Mouse (Mus musculus) small intestine, adult 2 months (tissue): ENCODE results near the gene Txnrd2. TPM values are rescaled to one million over a fixed set of nuclear protein-coding genes. Genes with fewer than 3 reads are reported as not detected.

ENCODE experiments used
- H3K27ac ChIP-seq: fragments of 200-500 bp; 2 replicates; pipeline ENCODE4 v1.5.1; 2012; ENCODE audit warnings: low read depth, low read length, control low read depth, inconsistent platforms; ENCODE audit not compliant: insufficient read depth
- H3K27me3 ChIP-seq: fragments of 200-500 bp; 2 replicates; pipeline ENCODE4 v1.6.1; 2012; ENCODE audit warnings: mild to moderate bottlenecking, moderate library complexity, low read length, inconsistent platforms; ENCODE audit not compliant: control insufficient read depth, insufficient read depth
- H3K36me3 ChIP-seq: fragments of 200-500 bp; 2 replicates; pipeline ENCODE4 v1.6.1; 2012; ENCODE audit warnings: mild to moderate bottlenecking, low read length, control low read depth, inconsistent platforms; ENCODE audit not compliant: control insufficient read depth, insufficient read depth
- H3K4me1 ChIP-seq: fragments of 200-500 bp; 2 replicates; pipeline ENCODE4 v1.6.1; 2012; ENCODE audit warnings: low read length, inconsistent platforms, mixed read lengths; ENCODE audit not compliant: control insufficient read depth, insufficient read depth, insufficient read length
- H3K4me3 ChIP-seq: fragments of 200-500 bp; 2 replicates; pipeline ENCODE4 v1.5.1; 2012; ENCODE audit warnings: low read depth, mild to moderate bottlenecking, control low read depth, inconsistent platforms, low read length, moderate library complexity
- CTCF ChIP-seq: fragments of 200-500 bp; IDR thresholded peaks from 2 replicates; pipeline ENCODE4 v1.5.1; 2012; ENCODE audit warnings: low read depth, mild to moderate bottlenecking, control low read depth, inconsistent platforms, low read length, moderate library complexity, mixed read lengths; ENCODE audit not compliant: insufficient replicate concordance, insufficient read length; ENCODE audit errors: extremely low read depth
- POLR2A ChIP-seq: fragments of 200-500 bp; IDR thresholded peaks from 2 replicates; pipeline ENCODE4 v1.6.1; 2012; ENCODE audit warnings: low read depth, mild to moderate bottlenecking, control low read depth, inconsistent platforms, low read length, moderate library complexity
- WGBS: fragments of 180-500 bp; shearing (Covaris S2); methylation state at CpG from one replicate; pipeline ENCODE4 v1.1.7; 2018; 5-methylcytosine and 5-hydroxymethylcytosine counted together
- polyA plus RNA-seq: library from polyadenylated mRNA; depleted of rRNA; stranded (reverse); fragments of >200 nt; gene quantifications from 2 replicates; pipeline ENCODE4 v1.2.3, GENCODE M21; 2012; rRNA removed

Gene Txnrd2
- polyA plus RNA-seq, 1 experiment, result 19.5 TPM

DNA sequence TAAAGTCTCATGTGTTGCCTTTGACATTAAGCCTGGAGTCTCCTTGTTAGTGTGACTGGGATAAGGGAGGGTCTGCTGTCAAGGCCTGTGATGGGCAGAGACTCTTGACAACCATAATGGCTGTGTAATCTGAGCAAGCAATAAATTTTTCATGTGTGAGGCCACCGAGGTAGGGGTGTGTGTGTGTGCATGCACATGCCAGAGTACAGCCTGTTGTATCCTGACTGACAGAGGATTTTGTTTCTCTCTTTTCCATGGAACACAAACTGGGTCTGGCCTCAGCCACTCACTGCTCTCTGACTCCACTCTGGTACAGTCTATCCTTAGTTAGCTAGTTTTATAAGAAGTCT, 81.0 kb downstream of the Txnrd2 start:
- no peak for TF ChIP-seq POLR2A
- TF ChIP-seq CTCF, result no peak
- Histone ChIP-seq H3K4me1 (peaks cover 22% of the 10 kb centered on the region), H3K27me3 (no peaks in the 10 kb centered on the region), H3K27ac (no peak overlapping the region), H3K36me3 (no peaks in the 10 kb centered on the region), H3K4me3 (no peak overlapping the region)
- WGBS, result 24% methylated on average over 1 of the region's 1 CpGs

- WGBS, result 87% methylated on average over 5 of the region's 5 CpGs
These were observed 85.6 kb downstream of the Txnrd2 start for GRCm38 (mm10) chr16:18511741-18512140.

DNA sequence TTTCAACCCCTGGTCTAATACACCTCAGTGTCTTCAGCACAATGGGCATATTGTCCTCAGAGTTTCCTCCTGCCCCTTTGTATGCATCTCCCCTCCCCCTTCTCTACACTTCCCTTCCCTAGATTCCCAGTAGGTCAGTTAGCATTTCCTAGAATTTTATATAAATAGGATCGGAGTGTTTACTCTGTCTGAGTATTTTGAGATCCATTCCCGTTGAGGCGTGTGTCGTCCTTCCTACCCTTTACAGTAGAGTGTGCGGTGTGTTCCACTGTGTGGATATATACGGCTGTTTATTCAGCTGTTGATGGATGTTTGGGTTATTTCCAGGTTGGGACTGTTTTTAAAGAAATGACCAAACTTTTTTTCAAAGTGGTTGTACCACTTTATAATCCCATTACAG, 87.3 kb downstream of the Txnrd2 start:
- no peak for TF ChIP-seq CTCF
- no peak for TF ChIP-seq POLR2A
- no peaks in the 10 kb centered on the region for H3K36me3 ChIP-seq
- H3K27ac ChIP-seq, result no peak overlapping the region
- H3K27me3 ChIP-seq, result no peaks in the 10 kb centered on the region
- peaks cover 11% of the 10 kb centered on the region for H3K4me1 ChIP-seq
- no peak overlapping the region for H3K4me3 ChIP-seq
- WGBS, result 37% methylated on average over 6 of the region's 6 CpGs

More at GRCm38 (mm10) chr16:18511741-18512140, 85.6 kb downstream of the Txnrd2 start:
- TF ChIP-seq CTCF, result no peak
- TF ChIP-seq POLR2A, result no peak
- Histone ChIP-seq H3K27me3 (no peaks in the 10 kb centered on the region), H3K27ac (no peak overlapping the region), H3K4me1 (peaks cover 17% of the 10 kb centered on the region), H3K36me3 (no peaks in the 10 kb centered on the region), H3K4me3 (no peak overlapping the region)

DNA sequence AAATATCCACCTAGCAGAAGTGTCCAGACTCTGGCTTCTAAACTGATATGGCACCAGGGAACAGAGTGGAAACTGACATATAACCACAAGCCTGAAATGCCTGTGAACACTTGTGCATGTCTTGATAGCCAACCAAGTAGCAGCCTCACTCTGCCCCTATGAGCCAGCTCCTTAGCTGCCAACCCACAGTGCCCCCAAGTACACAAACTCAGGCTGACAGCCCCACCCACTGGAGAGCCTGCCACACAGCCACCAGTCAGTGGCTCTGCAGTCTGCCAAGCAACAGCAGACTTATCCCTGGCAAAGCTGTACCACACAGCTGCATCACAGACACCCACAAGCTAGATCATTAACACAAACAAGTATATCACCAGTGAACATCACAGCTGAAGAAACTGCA, 91.9 kb downstream of the Txnrd2 start:
- Histone ChIP-seq H3K4me1 (no peaks in the 10 kb centered on the region), H3K4me3 (no peak overlapping the region), H3K27me3 (no peaks in the 10 kb centered on the region), H3K36me3 (no peaks in the 10 kb centered on the region), H3K27ac (no peak overlapping the region)
- no peak for TF ChIP-seq POLR2A
- TF ChIP-seq CTCF, result peak; percentile 25; the same call in 1 of the 2 replicates

GRCm38 (mm10) chr16:18523563-18524245, 97.5 kb downstream of the Txnrd2 start:
- Histone ChIP-seq H3K27me3 (no peaks in the 10 kb centered on the region), H3K4me3 (no peak overlapping the region), H3K4me1 (no peaks in the 10 kb centered on the region), H3K27ac (no peak overlapping the region), H3K36me3 (no peaks in the 10 kb centered on the region)
- TF ChIP-seq POLR2A, result no peak
- TF ChIP-seq CTCF, result no peak
- WGBS, result 64% methylated on average over 8 of the region's 8 CpGs

GRCm38 (mm10) chr16:18528656-18529055, 102.5 kb downstream of the Txnrd2 start:
- TF ChIP-seq CTCF (no peak), POLR2A (no peak)
- no peaks in the 10 kb centered on the region for H3K4me1 ChIP-seq
- no peaks in the 10 kb centered on the region for H3K27me3 ChIP-seq
- H3K27ac ChIP-seq, result no peak overlapping the region
- no peak overlapping the region for H3K4me3 ChIP-seq
- no peaks in the 10 kb centered on the region for H3K36me3 ChIP-seq
- 90% methylated on average over 5 of the region's 5 CpGs for WGBS

Other genes with a start within 250 kb of the Txnrd2 start
- gene Ccdc188, start 208.5 kb upstream of the Txnrd2 start, polyA plus RNA-seq, result not detected in 2 replicates
- 21.3 and 27.8 TPM in 2 replicates for gene Zdhhc8, start 191.2 kb upstream of the Txnrd2 start, polyA plus RNA-seq
- gene Trmt2a, start 177.7 kb upstream of the Txnrd2 start, polyA plus RNA-seq, result 24.0 and 29.7 TPM in 2 replicates
- gene Ranbp1, start 177.7 kb upstream of the Txnrd2 start, polyA plus RNA-seq, result 17.7 and 47.7 TPM in 2 replicates
- not detected in 2 replicates for gene Gm49776, start 168.1 kb upstream of the Txnrd2 start, polyA plus RNA-seq
- gene Dgcr8, start 137.1 kb upstream of the Txnrd2 start, polyA plus RNA-seq, result 6.3 and 14.5 TPM in 2 replicates
- 32.2 and 78.0 TPM in 2 replicates for gene Tango2, start 78.3 kb upstream of the Txnrd2 start, polyA plus RNA-seq
- gene Arvcf, start 78.2 kb upstream of the Txnrd2 start, polyA plus RNA-seq, result 10.7 and 17.1 TPM in 2 replicates
- gene Comt, start 468 bp downstream of the Txnrd2 start, polyA plus RNA-seq, result 127 and 214 TPM in 2 replicates
- gene Gnb1l, start 72.3 kb downstream of the Txnrd2 start, polyA plus RNA-seq, result 4.6 and 10.6 TPM in 2 replicates
- gene Rtl10, start 72.5 kb downstream of the Txnrd2 start, polyA plus RNA-seq, result 4.9 TPM in 2 replicates
- 2.6 and 8.3 TPM in 2 replicates for gene Tbx1, start 164.3 kb downstream of the Txnrd2 start, polyA plus RNA-seq
- gene Gp1bb, start 196.0 kb downstream of the Txnrd2 start, polyA plus RNA-seq, result 35.8 and 580 TPM in 2 replicates
- 22.7 and 156 TPM in 2 replicates for gene Gm49601, start 200.0 kb downstream of the Txnrd2 start, polyA plus RNA-seq
- 64.1 and 381 TPM in 2 replicates for gene Sept5, start 203.6 kb downstream of the Txnrd2 start, polyA plus RNA-seq